Mouse (Mus musculus) stomach, embryonic 14.5 days (tissue): ENCODE measurements around the gene Mtrex. TPM values are rescaled to one million over a fixed set of nuclear protein-coding genes. Genes with fewer than 3 reads are reported as not detected.
A peak's percentile ranks its signal among the peaks of the same experiment; 100 is the strongest.

ENCODE experiments used
- ATAC-seq: fragments of 200-750 bp; cut with Nextera tagmentation; 2 replicates; pipeline ENCODE4 v1.8.0; 2017; ENCODE audit warnings: low read depth, moderate TSS enrichment; ENCODE audit not compliant: insufficient number of reproducible peaks, insufficient read depth, low FRiP score
- H3K27ac ChIP-seq: fragments of 300-500 bp; sonication (generic); 2 replicates; pipeline ENCODE4 v1.5.1; 2014; ENCODE audit warnings: mild to moderate bottlenecking, low read length, moderate library complexity, mixed read lengths
- H3K27me3 ChIP-seq: fragments of 300-500 bp; sonication (generic); 2 replicates; pipeline ENCODE4 v1.6.1; 2014; ENCODE audit warnings: low read length, control low read depth, mixed read lengths; ENCODE audit not compliant: control insufficient read depth, insufficient read depth
- H3K36me3 ChIP-seq: fragments of 300-500 bp; sonication (generic); 2 replicates; pipeline ENCODE4 v1.6.1; 2014; ENCODE audit warnings: mild to moderate bottlenecking, control low read depth, low read length, moderate library complexity, mixed read lengths; ENCODE audit not compliant: control insufficient read depth, insufficient read depth
- H3K4me1 ChIP-seq: fragments of 300-500 bp; sonication (generic); 2 replicates; pipeline ENCODE4 v1.6.1; 2014; ENCODE audit warnings: low read length, control low read depth, mixed read lengths; ENCODE audit not compliant: control insufficient read depth, insufficient read depth
- H3K4me2 ChIP-seq: fragments of 300-500 bp; sonication (generic); replicated peaks from 2 replicates; pipeline ENCODE4 v1.6.1; 2014; ENCODE audit warnings: low read depth, low read length, control low read depth
- H3K4me3 ChIP-seq: fragments of 300-500 bp; sonication (generic); 2 replicates; pipeline ENCODE4 v1.5.1; 2014; ENCODE audit warnings: low read depth, low read length, control low read depth
- H3K9ac ChIP-seq: fragments of 300-500 bp; sonication (generic); replicated peaks from 2 replicates; pipeline ENCODE4 v1.6.1; 2014; ENCODE audit warnings: low read depth, mild to moderate bottlenecking, control low read depth, low read length, moderate library complexity, mixed read lengths
- H3K9me3 ChIP-seq: fragments of 300-500 bp; sonication (generic); 2 replicates; pipeline ENCODE4 v1.6.1; 2016; ENCODE audit warnings: low read depth, low read length, control low read depth; ENCODE audit not compliant: control insufficient read depth
- WGBS: fragments of 180-500 bp; shearing (Covaris S2); extraction: QIAGEN DNeasy Blood & Tissue Kit; methylation state at CpG from one replicate; pipeline ENCODE4 v1.1.7; 2014; 5-methylcytosine and 5-hydroxymethylcytosine counted together
- polyA plus RNA-seq: library from polyadenylated mRNA; unstranded; fragments of >200 nt; fragmentation: Nextera tagmentation; extraction: Ambion mirVana; gene quantifications from 2 replicates; pipeline ENCODE4 v1.2.1, GENCODE M21; 2014

The Mtrex gene
- polyA plus RNA-seq, 1 experiment from 2014 or later, result 80.6 TPM

DNA sequence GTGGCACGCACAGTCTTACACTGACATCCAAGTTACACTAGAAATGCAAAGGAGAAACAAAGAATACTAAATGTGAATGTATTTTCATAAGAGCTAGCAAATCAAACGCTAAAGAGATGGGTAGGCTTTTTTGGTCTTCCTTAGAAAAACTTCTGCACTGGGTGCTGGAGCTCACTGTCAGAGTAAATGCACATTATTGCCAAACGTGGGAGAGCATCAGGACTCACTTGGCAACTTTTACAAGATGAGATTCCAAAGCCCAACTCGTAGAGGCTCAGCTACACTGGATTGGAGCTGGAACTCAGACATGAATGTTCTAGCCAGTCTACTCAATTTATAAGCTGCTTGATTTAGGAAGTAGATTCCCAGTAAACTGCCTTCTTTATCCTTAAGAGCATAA lies 16.8 kb downstream of the Mtrex start:
- Histone ChIP-seq H3K4me2 (no peak overlapping the region), H3K27ac (no peak overlapping the region), H3K4me3 (no peak overlapping the region), H3K9me3 (no peaks in the 10 kb centered on the region), H3K36me3 (peaks cover 26% of the 10 kb centered on the region), H3K27me3 (no peaks in the 10 kb centered on the region), H3K4me1 (no peaks in the 10 kb centered on the region), H3K9ac (no peak overlapping the region)
- ATAC-seq, result no peak
- 91% methylated on average over 4 of the region's 4 CpGs for WGBS

- Histone ChIP-seq H3K9ac (no peak overlapping the region), H3K27ac (no peak overlapping the region), H3K36me3 (peaks cover 33% of the 10 kb centered on the region), H3K4me2 (no peak overlapping the region), H3K9me3 (no peaks in the 10 kb centered on the region), H3K27me3 (no peaks in the 10 kb centered on the region), H3K4me1 (no peaks in the 10 kb centered on the region), H3K4me3 (no peak overlapping the region)
- WGBS, result 62% methylated on average over 4 of the region's 4 CpGs
- no peak for ATAC-seq
Observed at GRCm38 (mm10) chr13:112909663-112910062, 17.5 kb downstream of the Mtrex start.

DNA sequence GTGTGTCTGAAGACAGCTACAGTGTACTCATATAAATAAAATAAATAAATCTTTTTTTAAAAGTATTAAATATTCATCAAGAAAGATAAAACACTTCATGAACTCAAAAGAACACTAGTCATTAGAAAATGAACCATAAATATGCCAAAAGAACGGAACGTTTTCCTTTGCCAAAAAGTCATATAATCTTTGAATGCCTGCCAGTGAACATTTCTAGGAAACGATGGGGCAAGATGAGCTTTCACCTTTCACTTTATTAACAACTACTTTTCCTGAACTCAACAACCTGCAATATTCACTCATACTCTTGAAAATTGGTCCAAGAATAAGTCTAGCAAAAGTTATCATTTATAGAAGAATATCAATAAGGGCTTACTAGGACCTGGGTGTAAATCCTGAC lies 25.0 kb downstream of the Mtrex start:
- Histone ChIP-seq H3K4me1 (no peaks in the 10 kb centered on the region), H3K9ac (no peak overlapping the region), H3K36me3 (peaks cover 57% of the 10 kb centered on the region), H3K27me3 (no peaks in the 10 kb centered on the region), H3K27ac (no peak overlapping the region), H3K9me3 (no peaks in the 10 kb centered on the region), H3K4me3 (no peak overlapping the region), H3K4me2 (no peak overlapping the region)
- ATAC-seq, result no peak
- 87% methylated on average over 3 of the region's 3 CpGs for WGBS

GRCm38 (mm10) chr13:112887234-112887633 lies 40.0 kb downstream of the Mtrex start:
- H3K9ac ChIP-seq, result no peak overlapping the region
- WGBS, result 93% methylated on average over 12 of the region's 12 CpGs

DNA sequence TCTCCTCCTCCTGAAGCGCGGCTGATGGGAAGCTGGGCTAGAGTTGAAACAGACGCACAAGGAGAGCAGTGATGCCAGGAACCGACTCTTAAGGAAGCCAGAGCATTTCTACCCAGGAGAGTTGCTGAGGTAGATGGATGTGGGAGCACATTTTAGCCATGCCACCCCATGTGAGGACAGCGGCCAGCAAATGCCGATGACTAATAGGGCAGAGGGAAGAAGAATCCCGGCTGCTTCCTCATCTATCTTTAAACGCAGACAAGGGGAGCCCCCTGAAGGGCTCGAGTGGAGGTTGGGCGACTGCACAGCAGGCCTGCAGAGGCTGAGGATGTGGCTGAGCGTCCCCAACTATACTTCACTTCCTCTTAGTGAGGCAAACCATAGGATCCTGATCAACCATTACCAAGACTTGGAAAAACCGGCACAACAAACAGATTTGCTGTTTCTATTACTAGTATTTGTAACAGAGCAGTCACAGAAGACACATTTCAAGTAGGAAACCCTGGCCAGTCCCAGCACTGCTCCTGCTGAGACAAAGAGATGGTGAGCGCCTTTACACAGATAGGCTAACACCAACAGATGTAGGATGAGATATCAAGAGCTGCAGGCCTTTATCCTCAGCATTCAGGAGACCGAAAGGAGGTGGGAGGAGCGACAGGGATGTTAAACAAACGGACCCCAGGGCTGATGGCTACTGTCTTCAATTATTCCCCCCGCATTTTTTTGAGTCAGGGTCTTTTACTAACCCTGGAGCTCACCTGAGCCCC lies 55.5 kb downstream of the Mtrex start:
- ATAC-seq, result no peak
- Histone ChIP-seq H3K4me1 (no peaks in the 10 kb centered on the region), H3K9me3 (no peaks in the 10 kb centered on the region), H3K9ac (no peak overlapping the region), H3K27ac (no peak overlapping the region), H3K36me3 (peaks cover 70% of the 10 kb centered on the region), H3K27me3 (no peaks in the 10 kb centered on the region), H3K4me2 (no peak overlapping the region), H3K4me3 (no peak overlapping the region)
- WGBS, result 71% methylated on average over 17 of the region's 17 CpGs

More at GRCm38 (mm10) chr13:112887234-112887633, 40.0 kb downstream of the Mtrex start:
- H3K36me3 ChIP-seq, result peaks cover 60% of the 10 kb centered on the region
- no peak overlapping the region for H3K4me3 ChIP-seq
- no peak overlapping the region for H3K27ac ChIP-seq
- H3K27me3 ChIP-seq, result no peaks in the 10 kb centered on the region
- ATAC-seq, result no peak
- H3K4me1 ChIP-seq, result no peaks in the 10 kb centered on the region
- H3K4me2 ChIP-seq, result no peak overlapping the region
- no peaks in the 10 kb centered on the region for H3K9me3 ChIP-seq

GRCm38 (mm10) chr13:112870039-112870690 lies 57.0 kb downstream of the Mtrex start:
- WGBS, result 56% methylated on average over 11 of the region's 11 CpGs
- H3K9ac ChIP-seq, result no peak overlapping the region
- H3K9me3 ChIP-seq, result no peaks in the 10 kb centered on the region
- no peaks in the 10 kb centered on the region for H3K4me1 ChIP-seq
- H3K4me2 ChIP-seq, result no peak overlapping the region
- H3K36me3 ChIP-seq, result peaks cover 81% of the 10 kb centered on the region
- 0 out of 2 replicates have a peak, but pooled peaks have one; percentile 28 for ATAC-seq
- no peak overlapping the region for H3K4me3 ChIP-seq
- H3K27ac ChIP-seq, result no peak overlapping the region; the same call in 1 of the 2 replicates
- H3K27me3 ChIP-seq, result no peaks in the 10 kb centered on the region

DNA sequence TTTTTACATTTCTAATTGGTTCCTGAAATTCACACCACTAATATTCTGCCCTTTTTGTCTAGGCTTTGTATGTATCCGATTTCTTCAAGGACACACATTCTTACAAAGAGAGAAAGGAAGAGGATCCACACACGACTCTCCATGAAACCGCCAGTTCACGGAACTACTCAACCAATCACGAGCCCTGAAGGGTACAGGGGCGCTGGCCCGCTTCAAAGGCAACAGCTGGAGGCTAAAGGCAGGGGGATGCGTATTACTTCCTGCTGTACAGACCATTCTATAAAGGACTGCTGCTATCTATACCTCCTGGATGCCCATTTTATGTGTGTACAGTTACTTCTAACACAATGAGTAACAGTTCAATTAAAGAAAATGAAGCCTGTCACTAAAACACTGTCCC lies 59.8 kb downstream of the Mtrex start:
- no peak for ATAC-seq
- H3K27me3 ChIP-seq, result no peaks in the 10 kb centered on the region
- no peaks in the 10 kb centered on the region for H3K4me1 ChIP-seq
- 94% methylated on average over 8 of the region's 8 CpGs for WGBS
- no peak overlapping the region for H3K27ac ChIP-seq
- no peak overlapping the region for H3K4me3 ChIP-seq
- H3K36me3 ChIP-seq, result peaks cover 61% of the 10 kb centered on the region
- H3K9me3 ChIP-seq, result no peaks in the 10 kb centered on the region
- no peak overlapping the region for H3K4me2 ChIP-seq
- no peak overlapping the region for H3K9ac ChIP-seq

DNA sequence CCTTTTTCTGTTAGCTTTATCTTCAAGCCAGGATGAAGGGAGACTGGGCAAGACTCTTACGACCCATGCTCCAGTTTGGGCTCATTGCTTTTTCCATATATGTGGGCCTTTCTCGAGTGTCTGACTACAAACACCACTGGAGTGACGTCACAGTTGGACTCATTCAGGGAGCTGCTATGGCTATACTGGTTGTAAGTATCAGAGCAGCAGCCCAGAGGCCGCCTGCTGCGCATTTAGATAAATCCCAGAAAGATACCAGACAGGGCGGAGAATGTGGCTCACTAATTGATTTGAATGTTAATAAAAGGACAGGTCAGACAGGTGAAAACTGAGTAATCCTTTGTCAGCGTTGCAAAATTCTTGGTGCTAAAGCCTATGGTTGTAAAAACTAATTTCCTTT lies 60.4 kb downstream of the Mtrex start:
- Histone ChIP-seq H3K27ac (no peak overlapping the region), H3K4me3 (no peak overlapping the region), H3K9me3 (no peaks in the 10 kb centered on the region), H3K27me3 (no peaks in the 10 kb centered on the region), H3K9ac (no peak overlapping the region), H3K4me1 (0 out of 2 replicates have a peak, but pooled peaks cover 6% of the 10 kb centered on the region), H3K4me2 (no peak overlapping the region), H3K36me3 (peaks cover 55% of the 10 kb centered on the region)
- WGBS, result 90% methylated on average over 7 of the region's 7 CpGs
- ATAC-seq, result no peak
